Mouse (Mus musculus): ENCODE results near the gene Hmcn1.

The Hmcn1 gene

GRCm38 (mm10) chr1:150537410-150538128 lies 455.7 kb downstream of the Hmcn1 start:
- DNase-seq (ENCODE audit: low read depth, low spot score) = peak; percentile 66

- peak; percentile 65 for DNase-seq (ENCODE audit: low read depth, low spot score)
Measured at GRCm38 (mm10) chr1:150535770-150536534, 457.3 kb downstream of the Hmcn1 start.

DNA sequence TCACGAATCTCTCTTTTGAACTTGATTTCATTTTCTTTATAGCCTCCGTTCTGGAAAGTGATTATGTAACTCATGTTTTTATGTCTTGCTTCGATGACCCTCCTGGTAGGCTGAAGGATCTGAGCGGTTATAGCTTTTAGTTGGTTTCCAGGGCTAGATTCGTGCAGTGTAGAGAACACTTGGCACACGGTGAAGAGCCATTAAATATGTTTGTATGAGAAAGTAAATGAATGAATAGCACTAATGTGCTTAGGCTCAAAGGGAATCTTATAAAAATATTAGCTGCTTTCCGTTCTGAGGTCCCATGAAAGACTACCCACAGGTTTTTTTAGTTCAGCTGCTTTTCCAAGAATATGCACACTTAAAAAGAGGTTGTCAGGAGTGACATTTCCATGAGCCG lies 458.6 kb downstream of the Hmcn1 start:
- no peak for DNase-seq (ENCODE audit: low read depth, low spot score)

GRCm38 (mm10) chr1:150513041-150513440 lies 480.2 kb downstream of the Hmcn1 start:
- no peak for DNase-seq (ENCODE audit: low read depth, low spot score)

Data from forelimb bud, embryonic 11.5 days (tissue).